Mouse (Mus musculus) mesoderm, embryonic 11.5 days (tissue): ENCODE data around the gene Kcnk5.

Experiments used
- DNase-seq: peaks from one replicate; pipeline ENCODE4 v3.0.0-alpha.2; 2012; ENCODE audit warnings: low read depth, low spot score

Gene Kcnk5

DNA sequence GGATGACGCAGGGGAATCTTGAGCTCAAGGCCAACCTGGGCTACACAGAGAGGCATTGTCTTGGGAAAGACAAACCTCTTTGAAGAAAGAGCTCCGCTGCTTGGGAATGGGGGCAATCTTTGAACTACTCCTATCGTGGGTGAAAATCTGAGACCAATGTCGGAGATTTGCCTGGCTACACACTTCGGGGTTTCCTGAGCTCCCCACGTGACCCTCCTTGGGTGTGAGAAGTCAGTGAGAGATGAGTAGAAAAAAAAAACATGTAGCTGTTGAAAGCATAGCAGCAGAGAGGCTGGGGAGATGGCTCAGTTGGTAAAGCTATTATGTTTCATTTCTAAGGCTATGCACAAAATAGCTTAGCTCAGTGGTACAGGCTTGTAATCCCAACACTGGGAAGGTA is 66.7 kb downstream of the Kcnk5 start:
- DNase-seq = no peak

DNA sequence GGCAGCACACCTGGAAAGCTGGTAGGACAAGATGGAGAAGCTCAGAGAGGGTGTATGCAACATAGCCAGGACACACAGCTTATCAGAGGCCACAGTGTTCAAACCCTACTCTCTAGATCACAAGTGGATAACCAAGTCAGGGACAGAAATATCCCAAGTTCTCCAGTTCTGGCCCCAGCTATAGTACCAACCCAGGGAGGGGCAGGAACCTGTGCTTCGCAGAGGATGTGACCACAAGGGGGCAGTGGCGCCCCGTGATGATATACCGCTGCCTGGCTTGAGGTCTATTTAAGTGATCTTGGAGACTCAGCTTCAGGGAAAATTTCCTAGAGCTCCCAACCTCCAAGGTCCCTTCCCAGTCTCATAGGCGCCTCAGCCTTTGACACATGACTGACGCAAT is 67.6 kb downstream of the Kcnk5 start:
- DNase-seq = peak; percentile 86

DNA sequence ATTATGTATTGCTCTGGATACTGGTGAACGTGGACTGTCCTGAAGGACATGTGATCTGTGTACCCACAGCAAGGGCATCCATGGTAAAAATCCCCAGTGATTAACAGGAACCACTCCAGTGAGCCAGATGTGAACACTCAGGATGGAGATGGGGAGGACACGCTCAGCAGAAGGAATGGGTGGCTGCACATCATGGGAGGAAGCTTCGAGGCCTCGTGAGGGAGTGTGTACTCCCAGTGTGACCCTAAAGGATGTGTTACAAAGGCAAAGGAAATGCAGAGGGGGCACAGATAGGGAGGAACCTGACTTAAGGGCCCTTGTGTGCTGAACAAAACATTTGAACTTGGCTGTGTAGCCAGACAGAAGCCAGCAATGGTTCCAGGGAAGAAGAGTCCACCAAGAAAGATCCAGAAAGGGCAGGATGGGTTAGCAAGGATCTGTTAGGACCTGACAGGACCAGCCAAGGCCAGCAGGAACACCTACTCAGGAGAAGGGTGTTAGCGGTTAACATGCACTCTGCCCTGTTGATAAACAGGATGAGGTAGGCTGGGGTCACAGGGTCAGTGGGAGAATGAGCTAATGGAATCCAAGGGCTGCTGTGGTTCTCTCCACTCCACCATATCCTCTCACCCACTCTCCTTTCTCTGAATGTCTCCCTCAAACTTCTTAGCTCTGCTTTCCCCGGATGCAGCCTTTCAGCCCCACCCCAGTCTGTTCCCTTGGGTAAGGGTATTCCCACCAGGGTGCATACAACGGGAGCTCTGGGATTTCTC is 68.2 kb downstream of the Kcnk5 start:
- DNase-seq = no peak

DNA sequence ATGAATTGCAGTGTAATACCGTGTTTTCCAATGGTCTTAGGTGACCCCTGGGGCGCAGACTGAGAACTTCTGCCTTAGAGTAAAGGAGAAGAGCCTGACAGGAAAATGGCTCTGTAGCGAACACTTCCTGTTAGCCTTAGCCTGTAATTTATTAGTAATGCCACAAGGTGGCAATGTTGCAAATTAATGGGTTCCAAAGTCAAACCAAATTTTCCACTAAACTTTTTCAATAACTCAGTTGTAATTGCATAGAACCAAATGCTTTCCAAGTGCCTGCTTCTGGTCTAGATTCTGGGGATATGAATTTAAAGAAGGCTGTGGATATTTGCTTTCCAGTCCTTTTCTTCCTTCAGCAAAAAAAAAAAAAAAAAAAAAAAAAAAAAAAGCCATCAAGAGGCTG is 69.4 kb downstream of the Kcnk5 start:
- no peak for DNase-seq

DNA sequence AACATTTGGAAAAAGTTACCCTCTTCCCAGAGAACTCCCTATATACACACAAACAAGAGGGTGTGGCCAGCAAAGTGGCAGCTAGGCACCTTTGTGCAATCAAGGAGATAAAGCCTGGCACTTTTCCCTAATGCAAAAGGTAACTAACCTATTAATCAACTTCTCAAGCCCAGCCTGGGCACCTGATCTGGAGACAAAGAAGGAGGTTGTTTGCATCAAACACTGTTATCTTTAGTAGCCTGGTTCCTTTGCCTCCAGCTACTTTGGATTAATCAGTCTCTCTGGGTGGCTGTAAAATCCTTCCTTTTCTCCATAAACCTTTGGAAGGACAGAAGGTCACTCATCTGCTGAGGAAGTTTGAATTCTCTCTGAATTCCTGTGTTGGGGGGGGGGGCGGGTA is 70.7 kb downstream of the Kcnk5 start:
- no peak for DNase-seq

DNA sequence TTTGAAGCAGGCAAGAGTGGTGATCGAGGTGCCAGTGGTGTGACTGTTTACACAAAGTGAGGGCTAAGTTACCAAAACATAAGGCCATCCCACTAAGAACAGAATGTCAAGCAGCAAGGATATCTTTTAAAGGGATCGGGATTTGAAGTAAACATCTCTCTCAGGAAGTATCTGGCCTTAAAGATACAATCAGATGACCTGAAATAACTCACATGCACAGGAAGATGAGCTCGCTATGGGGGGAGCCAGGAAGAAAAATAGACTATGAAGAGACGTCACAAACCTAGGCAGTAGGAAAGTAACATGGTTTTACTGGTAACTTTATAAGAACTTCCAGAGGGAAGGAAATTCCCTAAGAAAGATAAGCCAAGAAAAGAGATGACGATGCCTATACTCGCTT is 75.3 kb downstream of the Kcnk5 start:
- no peak for DNase-seq

DNA sequence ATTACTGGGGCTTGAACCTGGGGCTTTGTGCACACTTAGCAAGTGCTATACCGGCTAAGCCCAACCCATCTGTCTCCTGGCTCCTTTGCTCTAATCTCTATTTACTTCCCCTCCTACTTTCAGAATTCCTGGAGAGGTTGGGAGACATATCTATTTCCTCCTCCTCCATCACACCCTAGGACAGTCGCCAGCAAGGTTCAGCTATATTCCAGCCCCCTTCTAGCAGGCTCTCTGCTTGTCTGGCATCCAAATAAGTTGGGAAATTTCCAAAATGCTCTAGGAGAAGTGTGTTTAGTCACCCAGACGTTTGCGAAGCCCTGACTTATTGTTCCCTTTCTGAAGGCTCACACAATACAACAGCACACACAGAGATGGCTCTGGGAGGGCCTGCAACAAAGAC is 78.4 kb downstream of the Kcnk5 start:
- DNase-seq = no peak

DNA sequence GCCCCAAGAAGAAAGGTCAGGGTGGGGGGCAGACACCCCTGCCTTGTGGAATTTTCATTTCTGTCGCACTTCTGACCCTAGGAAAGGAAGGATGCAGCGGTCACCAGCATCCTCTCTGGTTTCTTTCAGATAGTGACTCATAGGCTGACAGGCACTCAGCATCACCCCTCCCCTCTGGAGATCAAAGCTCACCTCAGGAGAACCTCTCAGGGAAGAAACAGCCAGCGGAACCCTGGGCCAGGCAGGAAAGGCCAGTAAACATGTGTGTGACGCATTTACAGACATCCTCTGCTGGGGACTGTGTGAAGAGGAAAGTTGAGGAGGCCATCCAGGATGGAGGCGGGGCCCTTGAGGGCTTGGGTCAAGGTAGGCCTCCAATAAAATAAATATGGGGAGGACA is 83.5 kb downstream of the Kcnk5 start:
- DNase-seq = no peak

DNA sequence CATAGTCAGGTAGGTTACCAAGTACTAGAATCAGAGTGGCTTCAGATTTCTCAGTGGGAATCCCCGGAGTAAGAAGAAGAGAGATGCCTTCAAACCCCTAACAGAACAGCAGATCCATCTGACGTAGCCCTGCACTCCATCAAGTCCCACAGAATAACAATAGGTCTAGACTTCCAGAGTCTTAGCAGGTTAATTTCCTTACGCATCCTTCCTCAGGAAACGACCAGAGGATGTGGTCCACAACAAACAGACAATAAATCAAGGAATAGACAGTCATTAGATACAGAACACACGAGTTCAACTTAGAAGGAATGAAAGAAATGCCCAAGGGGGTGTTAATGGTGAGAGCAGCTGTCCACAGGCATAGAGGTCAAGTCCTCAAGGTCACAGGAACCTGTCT is 86.7 kb downstream of the Kcnk5 start:
- DNase-seq = no peak

DNA sequence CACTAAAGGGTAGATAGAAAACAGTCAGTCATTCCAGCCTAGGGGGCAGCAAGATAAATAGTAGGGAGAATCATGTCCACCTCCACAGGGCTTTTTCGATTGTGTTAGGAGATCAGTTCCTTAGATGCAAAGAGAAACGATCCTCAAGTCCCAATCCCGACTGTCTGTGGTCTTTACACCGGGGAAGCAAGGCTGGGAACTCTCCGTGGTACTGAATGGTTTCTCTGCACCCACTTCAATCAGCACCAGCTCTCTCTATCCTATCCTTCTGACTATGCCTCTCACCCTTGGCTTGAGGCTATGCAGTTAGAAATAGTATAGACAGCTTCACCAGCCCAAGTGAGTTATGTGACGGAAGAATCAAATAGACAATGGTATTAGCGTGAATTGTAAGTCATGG is 88.1 kb downstream of the Kcnk5 start:
- DNase-seq = peak; percentile 80
